Mouse (Mus musculus) lung, postnatal 4 days (tissue): ENCODE results near the gene Slc44a2.
A peak's percentile ranks its signal among the peaks of the same experiment; 100 is the strongest.
"Not testable (repeated sequence)": the region's sequence is repeated elsewhere in the genome, so short reads cannot be mapped to it uniquely, and the experiment has no call there.

Source experiments
- DNase-seq, 2 experiments: peaks; one replicate each; pipeline ENCODE4 v3.0.0; 2021

Gene Slc44a2

DNA sequence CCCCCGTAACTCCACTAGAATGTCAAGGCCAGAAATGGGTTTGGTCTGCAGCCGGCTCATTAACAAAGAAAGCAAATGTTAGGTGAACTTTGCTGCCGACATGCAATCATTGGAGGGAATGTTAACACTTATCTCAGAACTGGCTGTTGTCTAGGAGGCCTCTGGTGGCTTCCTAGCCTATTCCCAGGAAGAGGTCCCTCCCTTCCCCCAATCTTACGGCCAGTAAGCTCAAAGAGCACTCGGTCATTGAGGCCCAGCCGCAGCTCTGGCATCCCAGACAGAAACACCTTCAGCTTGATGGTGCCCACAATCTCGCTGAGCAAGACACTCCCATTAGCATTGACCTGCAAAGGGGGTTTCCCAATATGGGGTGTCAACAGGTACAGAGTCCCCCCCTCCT is 15.4 kb upstream of the Slc44a2 start:
- no peak for DNase-seq

DNA sequence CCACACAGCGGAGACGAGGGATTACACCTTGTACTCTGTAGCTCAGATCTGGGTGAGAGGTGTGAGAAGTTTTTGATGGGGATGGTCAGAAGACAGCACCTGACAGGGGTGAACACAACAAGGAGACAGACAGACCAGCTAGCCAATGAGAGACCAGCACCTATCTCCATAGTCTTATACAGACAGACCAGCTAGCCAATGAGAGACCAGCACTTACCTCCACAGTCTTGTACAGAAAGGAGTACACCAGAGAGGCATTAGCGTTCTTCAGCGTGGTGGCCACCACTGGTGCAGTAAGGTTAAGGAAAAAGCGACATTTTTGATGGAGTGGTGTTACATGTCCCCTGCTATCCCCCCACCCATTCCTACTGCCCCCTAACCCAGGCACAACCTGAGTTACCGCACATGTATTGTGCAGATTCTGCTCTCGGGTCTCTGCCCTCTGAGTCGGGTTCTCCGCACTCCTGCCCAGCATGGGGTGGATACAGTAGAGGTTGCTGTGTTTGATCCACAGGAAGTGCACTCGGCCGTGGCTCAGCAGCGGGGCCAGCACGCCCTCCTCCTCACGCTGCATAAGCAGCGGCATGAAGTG is 11.3 kb upstream of the Slc44a2 start:
- no peak for DNase-seq

DNA sequence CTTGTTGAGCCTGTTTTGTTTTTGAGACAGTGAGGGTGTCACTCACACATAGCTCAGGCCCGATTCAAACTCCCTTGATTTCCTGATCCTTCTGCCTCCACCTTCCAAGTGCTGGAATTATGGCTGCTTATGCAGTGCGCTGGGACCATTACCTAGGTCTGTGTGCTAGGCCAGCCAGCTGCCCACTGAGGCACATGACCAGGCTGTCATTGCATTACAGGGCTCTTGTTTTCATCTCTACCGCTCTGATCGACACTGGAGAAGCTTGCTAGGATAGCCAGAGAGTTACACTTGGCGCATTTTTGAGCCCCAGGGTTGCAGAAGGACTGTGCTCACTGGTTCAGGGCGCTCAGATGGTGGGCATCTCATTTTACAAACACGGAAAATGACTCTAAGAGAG is 8.8 kb upstream of the Slc44a2 start:
- DNase-seq = no peak

DNA sequence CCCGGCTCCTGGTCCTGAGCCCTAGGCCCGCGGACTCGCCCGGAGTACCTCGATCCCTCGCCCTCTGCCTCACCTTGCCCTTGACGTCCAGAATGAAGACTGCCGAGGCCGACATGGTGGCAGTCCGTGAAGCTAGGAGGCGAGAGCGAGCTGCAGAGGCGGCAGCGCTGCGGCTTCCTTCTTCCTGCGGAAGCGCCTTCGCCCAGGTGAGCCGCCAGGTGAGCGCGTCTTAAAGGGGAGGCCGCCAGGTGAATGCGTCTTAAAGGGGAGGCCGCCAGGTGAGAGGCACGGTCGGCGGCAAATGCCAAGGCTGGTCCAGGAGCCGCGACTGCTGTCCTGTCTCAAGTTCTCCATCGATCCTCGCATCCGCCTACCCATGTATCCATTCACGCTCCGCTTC is 8.4 kb upstream of the Slc44a2 start, which contains the start of gene Ap1m2:
Ap1m2 (minus strand) TSS at position 204 of the 400 bp plus-strand sequence.
- DNase-seq = peak; percentile 70 to 79

DNA sequence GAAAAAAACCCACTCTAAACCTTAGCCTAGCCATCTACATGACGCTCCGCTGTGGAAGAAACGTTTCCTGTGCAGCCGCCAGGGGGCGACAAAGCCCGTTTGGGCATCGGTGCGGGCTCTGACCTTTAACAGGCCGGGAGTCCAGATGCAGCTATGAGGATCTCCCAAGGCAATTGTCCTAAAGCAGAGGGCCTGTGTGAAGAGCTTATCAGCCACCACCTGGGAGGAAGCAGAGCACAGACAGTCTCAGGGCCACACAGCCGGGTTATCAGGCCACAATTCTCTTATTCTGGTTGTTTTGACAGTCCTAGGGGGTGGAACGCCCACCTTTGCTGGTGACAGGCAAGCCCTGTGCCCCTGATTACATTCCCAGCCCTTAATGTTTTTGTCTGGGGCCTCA is 7.1 kb upstream of the Slc44a2 start:
- DNase-seq = peak; percentile 89 to 93

DNA sequence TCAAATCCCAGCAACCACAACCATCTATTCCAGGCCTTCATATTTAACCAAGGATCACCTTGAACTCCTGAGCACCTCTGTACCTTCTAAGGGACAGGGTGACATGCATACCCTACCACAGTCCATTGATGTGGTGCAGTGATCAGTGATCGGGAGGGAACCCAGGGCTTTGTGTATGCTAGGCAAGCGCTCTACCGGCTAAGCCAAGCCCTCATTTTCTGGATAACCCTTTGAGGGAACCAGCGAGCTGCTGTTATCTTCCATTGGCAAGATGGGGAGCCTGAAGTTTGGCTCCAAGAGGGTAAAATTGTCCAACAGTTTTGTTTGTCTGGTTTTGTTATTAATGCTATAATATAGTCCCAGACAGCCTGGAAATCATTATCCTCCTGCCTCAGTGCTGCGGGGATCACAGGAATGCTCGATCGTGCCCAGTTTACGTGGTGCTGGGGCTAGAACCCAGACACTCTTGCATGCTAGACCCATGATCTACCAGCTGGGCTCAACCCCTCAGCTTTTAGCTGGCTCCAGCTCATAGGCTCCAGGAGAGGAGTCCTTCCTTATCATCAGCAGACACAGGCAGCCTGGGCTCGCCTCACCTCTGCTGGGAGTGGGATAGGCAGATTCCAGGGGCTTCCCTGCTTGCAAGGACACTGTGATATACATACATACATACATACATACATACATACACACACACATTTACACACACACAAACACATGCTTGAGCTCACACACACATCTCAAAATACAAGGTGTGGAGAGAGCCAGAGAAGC is 5.9 kb upstream of the Slc44a2 start:
- DNase-seq = no peak

DNA sequence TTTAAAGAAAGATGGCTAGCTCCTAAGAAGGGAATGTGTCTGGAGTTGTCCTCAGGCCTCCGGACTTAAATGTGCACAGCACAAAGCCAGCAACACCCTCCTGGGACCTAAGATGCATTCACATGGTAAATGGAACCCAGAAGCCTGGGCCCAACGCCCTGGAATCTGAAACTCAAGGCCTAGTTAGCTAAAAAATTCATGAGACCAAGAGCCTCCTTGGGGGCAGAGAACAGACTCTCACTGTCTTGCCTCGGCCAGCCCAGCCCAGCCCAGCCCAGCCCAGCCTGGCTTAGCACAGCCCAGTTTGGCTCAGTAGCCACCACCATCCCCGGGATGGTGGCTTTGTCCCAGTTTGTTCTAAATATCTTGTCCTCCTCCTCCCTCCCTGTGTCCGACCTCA is 5.1 kb upstream of the Slc44a2 start:
- DNase-seq = no peak

DNA sequence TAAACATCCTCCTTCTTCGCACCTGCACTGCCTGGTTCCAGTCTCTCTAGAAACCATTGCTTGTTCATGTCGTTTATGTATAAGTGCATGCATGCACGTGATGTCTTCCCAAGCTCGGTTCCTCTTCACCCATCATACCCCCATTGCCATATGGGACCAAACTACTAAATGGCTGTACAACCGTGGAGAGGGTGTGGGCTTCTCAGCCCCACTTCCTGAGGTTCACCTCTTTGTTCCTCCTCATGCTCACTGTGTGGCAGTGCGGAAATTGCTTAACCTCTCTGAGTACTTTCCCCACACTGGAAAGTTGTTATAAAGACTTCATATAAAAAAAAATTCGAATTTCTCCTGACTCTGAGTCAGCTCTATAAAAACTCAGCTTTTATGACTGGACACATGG is 3.8 kb upstream of the Slc44a2 start:
- DNase-seq = peak in 1 of 2 experiments; percentile 21

DNA sequence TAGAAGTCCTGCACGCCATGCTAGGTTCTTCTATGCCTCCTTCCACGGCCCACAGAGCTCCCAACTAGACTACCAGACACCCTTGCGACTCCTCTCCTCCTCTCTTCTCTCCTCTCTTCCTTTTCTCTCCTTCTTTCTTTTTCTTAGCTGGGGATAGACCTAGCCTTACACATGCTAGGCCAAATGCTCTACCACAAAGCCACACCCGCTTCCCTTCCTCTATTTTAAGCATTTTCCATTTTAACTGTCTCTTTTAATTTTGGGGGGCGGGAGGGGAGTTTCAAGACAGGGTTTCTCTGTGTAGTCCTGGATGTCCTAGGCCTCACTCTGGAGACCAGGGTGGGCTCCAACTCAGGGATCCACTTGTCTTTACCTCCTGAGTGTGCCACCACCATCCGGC is 1.7 kb upstream of the Slc44a2 start:
- no peak for DNase-seq

DNA sequence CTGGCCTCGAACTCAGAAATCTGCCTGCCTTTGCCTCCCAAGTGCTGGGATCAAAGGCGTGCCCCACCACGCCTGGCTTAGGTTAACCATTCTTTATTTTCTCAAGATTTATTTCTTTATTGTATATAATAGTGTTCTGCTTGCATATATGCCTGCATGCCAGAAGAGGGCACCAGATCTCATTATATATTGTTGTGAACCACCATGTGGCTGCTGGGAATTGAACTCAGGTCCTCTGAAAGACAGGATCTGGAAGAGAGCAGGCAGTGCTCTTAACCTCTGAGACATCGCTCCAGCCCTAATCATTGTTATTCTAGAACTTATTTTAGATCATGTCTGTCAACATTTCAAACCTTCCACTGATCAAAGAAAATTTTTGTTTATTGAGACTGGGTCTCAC is 995 bp upstream of the Slc44a2 start:
- no peak for DNase-seq

DNA sequence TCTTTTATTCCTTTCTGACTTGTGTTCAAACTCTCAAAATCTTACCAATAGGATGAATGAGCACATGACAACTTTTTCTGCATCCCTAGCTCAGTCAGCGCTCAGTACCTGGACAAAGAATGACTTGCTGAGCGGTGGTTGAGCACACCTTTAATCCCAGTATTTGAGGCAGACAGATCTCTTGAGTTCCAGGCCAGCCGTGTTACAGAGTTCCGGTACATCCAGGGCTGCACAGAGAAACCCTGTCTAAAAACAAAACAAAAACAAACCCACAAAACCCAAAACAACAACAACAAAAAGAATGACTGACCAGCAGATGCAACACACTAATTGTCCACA is 249 bp upstream of the Slc44a2 start:
- DNase-seq = no peak

DNA sequence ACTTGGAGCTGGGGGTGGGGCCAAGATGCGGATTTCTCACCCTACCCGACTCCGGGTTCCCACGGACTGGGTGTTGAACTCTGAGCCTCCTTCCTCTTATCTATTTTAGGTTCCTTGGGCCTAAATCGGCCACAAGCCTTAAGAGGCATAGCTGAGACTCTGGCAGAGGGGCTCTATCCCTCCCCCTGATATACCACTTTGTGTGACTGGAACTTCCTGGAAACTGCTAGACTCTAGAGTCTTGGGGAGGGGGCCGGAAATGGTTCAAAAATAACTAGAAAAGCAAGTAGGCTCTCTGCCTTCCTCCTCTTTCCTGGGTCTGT is 976 bp downstream of the Slc44a2 start:
- peak; percentile 64 to 67 for DNase-seq

DNA sequence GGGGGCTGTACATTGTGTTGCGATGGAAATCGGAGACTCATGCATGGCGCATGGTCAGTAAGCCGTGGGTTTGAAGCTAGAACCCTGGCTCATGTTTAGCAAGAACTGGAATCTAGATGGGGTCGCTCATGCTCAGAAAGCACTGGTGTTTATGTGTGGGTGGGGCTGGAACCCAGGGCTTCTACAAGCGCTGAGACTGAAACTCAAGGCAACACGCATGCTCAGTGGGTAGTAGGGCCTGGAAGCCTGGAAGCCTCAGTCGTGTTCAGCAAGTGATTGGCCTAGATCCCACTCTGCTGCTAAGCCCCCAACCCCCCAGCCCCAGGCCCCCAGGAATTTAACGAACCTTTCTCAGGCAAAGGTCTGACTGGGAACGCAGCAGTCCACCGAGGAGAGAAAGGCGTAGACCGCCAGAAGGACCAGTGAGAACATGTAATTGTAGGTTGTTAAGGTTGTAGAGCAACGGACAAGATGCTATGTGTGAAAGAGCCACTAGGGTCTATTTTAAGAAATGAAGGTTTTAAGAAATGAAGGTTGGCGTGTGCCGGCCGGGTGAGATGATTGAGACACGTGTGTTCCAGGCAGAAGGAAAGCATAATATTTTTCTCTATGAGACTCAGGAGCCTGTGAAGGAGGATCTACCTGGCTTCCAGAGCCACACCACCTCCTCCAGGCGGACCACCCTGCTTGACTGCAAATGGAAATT is 1.9 kb downstream of the Slc44a2 start:
- DNase-seq = no peak

DNA sequence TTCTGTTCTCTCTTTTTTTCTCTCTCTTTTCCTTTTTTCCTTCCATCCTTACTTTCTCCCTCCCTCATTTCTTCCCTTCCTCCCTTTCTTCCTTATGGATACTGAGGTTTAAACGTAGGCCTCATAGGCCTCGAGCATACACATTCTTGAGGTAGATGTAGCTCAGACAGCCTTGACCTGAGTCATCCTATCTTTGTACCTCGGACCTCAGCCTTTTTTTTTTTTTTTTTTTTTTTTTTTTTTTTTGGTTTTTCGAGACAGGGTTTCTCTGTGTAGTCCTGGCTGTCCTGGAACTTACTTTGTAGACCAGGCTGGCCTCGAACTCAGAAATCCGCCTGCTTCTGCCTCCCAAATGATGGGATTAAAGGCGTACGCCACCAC is 2.4 kb downstream of the Slc44a2 start:
- DNase-seq = not testable (repeated sequence)

DNA sequence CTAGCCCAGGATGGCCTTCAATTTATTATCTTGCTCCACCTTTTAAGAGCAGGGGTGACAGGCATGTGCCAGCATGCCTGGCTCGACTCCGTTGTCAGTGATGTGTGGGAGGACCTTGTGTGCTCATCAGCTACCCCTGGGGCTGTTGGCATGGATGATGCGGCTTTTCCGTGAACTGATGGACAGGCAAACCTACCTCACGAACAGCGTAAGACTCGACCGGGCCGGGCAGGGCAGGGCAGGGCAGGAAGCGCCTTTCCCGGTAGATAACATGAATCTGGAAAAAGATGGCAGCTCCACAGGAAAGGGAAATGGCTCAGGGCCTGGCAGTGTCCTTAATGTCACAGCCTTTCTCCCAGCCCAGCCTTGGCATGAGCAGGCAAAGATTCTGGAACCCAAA is 3.8 kb downstream of the Slc44a2 start:
- DNase-seq = peak; percentile 58 to 80

DNA sequence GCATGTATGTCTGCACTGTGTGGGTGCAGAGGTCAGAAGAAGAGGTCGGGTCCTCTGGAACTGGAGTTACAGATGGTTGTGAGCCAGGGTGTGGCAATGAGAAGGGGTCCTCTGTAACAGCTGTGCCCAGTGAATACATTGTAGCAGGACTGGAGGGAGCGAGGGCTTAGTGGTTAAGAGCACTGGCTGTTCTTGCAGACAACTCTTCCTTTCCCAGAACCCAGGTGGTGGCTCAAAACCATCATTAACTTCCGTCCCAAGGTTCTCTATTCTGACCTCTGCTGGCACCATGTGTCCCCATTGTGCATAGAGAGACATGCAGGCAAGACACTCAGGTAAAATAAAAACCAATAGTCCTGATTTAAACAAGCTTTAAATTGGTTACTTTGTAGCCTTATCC is 7.1 kb downstream of the Slc44a2 start:
- no peak for DNase-seq

DNA sequence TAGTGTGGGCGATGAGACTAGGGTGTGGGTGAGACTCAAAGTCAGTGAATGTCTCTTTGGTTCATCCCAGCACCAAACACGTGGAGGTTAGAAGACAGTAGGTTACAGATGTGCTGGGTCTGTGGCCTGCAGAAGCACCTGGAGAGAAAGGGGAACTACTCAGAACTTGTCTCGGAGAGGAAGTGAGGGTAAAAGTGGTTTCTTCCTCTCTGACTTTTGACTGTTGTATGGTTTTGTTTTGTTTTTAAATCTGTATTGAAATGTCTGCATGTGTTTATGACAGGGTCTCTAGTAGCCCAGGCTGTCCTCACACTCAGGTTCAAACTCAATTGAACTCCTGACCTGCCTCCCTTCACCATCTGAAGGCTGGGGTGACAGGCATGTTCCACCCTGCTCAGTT is 7.5 kb downstream of the Slc44a2 start:
- no peak for DNase-seq

DNA sequence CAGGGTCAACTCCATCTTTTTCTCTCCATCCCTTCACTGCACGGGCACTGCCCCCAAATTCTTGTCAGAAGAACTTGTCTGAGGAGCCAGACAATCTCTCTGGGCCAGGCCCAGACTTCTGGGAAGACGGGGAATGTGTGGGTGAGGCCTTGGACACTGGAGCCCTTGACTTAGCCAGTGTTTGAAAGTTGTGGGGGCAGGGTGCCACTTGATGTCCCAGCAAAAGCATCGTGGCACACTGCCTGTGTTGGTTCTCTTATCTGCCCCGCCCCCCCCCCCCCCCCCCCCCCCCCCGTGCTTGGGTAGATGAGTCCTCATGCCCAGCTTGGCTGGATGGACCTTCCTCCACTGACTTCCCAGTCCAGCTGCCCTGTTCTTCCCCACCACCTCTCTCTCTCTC is 8.5 kb downstream of the Slc44a2 start:
- DNase-seq = peak; percentile 68 to 88

DNA sequence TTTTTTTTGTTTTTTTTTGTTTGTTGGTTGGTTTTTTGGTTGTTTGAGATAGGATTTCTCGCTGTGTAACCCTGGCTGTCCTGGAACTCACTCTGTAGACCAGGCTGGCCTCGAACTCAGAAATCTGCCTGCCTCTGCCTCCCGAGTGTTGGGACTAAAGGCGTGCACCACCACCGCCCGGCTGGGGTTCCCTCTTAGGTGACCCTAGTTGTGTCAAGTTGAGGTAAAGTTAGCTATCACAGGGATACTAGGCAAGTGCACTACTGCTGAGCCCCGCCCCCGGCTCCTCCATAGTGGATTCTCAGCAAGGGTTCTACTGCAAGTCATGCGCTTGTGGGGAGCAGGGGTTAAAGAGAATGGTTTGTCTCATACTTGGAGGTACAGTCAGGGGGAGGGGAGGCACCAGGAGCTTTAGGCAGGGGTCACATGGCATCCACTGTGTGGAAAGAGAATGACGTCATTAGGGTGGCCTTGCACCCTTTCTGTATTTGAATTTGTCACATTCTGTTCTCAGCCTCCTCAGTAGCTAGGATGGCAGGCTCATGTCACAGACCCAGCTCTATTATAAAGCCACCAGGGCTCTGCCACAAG is 9.3 kb downstream of the Slc44a2 start:
- DNase-seq = no peak

DNA sequence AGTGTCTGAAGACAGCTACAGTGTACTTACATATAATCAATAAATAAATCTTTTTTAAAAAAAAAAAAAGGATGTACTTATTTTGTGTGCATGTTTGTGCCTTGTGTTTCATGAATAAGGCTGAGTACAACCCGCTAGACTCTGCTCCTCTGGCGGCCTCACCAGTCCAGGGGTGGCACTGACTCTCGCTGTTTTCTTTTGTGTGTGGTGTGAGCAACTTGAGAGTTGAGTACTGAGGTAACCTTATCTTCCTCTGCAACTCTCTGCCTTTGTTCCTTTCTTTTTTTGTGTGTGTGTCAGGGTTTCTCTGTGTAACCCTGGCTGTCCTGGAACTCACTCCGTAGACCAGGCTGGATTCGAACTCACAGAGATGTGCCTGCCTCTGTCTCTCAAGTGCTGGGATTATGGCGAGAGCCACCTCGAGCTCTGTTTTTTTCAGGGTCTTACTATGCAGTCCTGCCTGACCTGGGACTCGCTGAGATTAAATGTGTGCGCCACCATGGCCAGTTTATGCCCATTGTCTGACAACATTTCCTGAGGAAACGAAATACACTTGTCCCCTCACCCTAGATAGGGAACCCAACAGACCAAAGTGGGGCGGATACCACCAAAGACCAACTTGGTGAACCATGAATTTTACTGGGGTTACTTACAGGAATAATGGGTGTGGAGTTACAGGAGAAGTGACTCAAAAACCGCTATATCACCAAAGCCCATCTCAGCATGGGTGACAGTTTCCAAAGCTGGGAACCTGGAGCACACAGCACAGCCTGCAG is 11.1 kb downstream of the Slc44a2 start:
- DNase-seq = no peak

DNA sequence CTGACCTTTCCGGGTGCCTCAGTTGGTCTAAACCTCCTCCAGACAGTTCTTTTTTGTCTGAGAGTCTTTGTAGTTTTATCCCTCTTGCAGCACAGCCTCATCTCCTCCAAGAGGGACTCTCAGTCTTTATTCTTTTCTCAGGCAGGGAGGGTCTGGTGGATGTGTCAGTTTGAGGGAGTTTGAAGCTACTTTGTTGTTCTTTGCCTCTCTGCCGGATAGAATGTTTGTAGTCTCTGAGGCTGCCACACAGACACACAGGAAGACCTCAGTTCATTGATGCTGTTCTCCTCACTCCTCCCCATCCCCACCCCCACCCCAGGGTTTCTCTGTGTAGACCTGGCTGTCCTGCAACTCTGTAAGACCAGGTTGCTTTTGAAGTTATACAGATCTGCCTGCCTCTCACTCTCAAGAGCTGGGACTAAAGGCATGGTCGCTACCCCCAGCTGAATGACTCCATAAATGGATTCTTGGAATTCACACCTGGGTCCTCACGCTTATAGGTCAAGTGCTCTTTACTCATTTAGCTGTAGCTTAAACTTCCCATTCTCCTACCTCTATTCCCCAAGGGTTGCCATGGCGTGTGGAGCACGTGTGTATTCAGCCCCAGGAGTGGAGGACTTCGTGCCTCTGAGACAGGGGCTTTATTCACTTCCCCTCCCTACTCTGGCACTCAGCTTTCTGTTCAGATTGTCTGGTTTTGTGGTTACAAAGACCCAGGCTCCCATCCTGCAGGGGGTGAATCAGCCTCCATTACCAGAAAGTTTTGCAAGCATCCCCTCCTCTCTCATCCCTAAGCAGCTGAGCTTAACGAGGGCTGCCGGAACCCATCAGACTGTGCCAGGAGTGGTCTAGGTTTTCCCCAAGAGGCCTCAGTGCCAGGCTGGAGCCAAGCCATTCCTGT is 11.9 kb downstream of the Slc44a2 start:
- DNase-seq = no peak

DNA sequence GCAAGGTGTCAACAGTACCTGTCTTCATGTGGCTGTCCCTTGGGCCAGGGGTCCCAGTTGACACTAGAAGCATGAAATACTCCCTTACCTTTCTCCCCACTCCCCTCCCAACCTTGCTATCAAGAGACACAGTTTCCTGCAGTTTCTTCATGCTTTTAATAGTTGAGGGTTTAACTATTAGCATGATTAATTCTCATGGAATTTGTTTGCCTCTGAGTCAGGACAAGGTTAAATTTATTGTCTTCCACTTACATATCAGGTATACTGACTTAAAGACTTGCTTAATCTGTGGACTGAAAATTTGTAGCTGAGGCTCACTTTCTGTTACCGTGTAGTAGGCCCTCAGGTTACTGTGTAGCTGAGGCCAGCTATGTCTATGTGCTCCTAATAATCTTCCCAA is 13.0 kb downstream of the Slc44a2 start:
- DNase-seq = no peak
